Mouse (Mus musculus): ENCODE measurements around the gene Smarca2. TPM values are rescaled to one million over a fixed set of nuclear protein-coding genes. Genes with fewer than 3 reads are reported as not detected.

Smarca2 gene
- polyA plus RNA-seq, 1 experiment = 14.2 TPM

GRCm38 (mm10) chr19:26606321-26607155 lies 1.7 kb downstream of the Smarca2 start:
- Histone ChIP-seq H3K4me1 (ENCODE audit: control insufficient read depth, insufficient read depth, insufficient read length, low read length) (peaks cover 3% of the 10 kb centered on the region; the same call in 1 of the 2 replicates), H3K27ac (ENCODE audit: insufficient read depth, low read depth, low read length) (peak overlapping the region; percentile 68), H3K4me3 (ENCODE audit: low read depth, low read length) (peak overlapping the region; percentile 95), H3K27me3 (ENCODE audit: control insufficient read depth, insufficient read depth, low read length) (no peaks in the 10 kb centered on the region), H3K36me3 (ENCODE audit: control insufficient read depth, insufficient read depth, low read length) (no peaks in the 10 kb centered on the region)
- under 1% methylated on average over 62 of the region's 63 CpGs for WGBS
- TF ChIP-seq CTCF (IDR thresholded peaks at IDR 0.05; ENCODE audit: extremely low read depth, insufficient read length, insufficient replicate concordance, low read depth, low read length) (0 out of 2 replicates have a peak, but pooled peaks have one; percentile 12), POLR2A (IDR thresholded peaks at IDR 0.05; ENCODE audit: low read depth, low read length) (no peak; the same call in 1 of the 2 replicates)

- Histone ChIP-seq H3K36me3 (ENCODE audit: control insufficient read depth, insufficient read depth, low read length) (no peaks in the 10 kb centered on the region), H3K27ac (ENCODE audit: insufficient read depth, low read depth, low read length) (peak overlapping the region; percentile 68), H3K4me3 (ENCODE audit: low read depth, low read length) (peak overlapping the region; percentile 95), H3K4me1 (ENCODE audit: control insufficient read depth, insufficient read depth, insufficient read length, low read length) (peaks cover 3% of the 10 kb centered on the region; the same call in 1 of the 2 replicates), H3K27me3 (ENCODE audit: control insufficient read depth, insufficient read depth, low read length) (no peaks in the 10 kb centered on the region)
- TF ChIP-seq POLR2A (IDR thresholded peaks at IDR 0.05; ENCODE audit: low read depth, low read length) = no peak
- TF ChIP-seq CTCF (IDR thresholded peaks at IDR 0.05; ENCODE audit: extremely low read depth, insufficient read length, insufficient replicate concordance, low read depth, low read length) = no peak
- 1% methylated on average over 56 of the region's 56 CpGs for WGBS
These were observed 2.3 kb downstream of the Smarca2 start for GRCm38 (mm10) chr19:26607156-26607536.

DNA sequence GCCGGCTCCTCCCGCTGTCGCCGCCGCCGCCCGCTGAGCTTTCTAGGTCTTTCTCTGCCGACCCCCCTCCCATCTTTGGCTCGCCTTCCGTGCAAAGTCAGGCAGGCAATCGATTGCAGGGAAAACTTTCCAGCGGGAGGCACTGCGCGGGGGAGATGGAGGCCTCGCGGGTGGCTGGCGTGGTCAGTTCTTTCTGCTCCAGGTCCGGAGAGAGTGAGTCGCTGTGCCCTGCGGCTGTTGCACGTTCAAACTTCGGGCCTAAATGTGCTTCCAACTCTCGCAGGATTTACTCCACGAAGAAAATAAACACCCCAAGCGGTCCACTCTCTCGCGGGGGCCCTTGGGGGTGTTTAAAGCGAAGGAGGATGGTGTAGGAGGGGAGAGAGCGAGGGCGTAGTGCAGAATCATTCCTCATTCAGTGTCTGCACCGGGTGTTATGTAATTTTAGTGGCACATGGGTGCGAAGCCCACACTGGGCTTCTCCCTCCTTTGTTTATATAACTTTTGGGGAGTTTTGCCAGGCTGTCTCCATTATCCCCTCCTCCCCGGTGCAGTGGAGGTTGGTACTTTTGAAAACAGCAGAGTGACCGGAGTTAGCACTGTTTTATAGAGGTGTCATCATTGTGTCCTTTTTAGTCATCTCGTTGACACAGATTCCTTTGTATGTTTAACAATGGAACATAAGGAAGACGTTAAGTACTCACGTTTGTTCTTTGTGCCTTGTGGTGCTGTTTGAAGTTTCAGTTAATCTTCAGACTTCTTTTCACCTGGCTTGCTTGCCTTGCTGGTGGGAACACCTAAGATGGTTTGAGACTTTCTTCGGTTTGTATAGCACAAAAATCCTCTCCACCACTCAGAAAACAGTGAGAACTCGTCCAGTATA lies 2.9 kb downstream of the Smarca2 start:
- peaks cover 3% of the 10 kb centered on the region; the same call in 1 of the 2 replicates for H3K4me1 ChIP-seq (ENCODE audit: control insufficient read depth, insufficient read depth, insufficient read length, low read length)
- TF ChIP-seq CTCF (IDR thresholded peaks at IDR 0.05; ENCODE audit: extremely low read depth, insufficient read length, insufficient replicate concordance, low read depth, low read length) = no peak
- peak; percentile 25; the same call in 1 of the 2 replicates for TF ChIP-seq POLR2A (IDR thresholded peaks at IDR 0.05; ENCODE audit: low read depth, low read length)
- H3K36me3 ChIP-seq (ENCODE audit: control insufficient read depth, insufficient read depth, low read length) = no peaks in the 10 kb centered on the region
- H3K4me3 ChIP-seq (ENCODE audit: low read depth, low read length) = peak overlapping the region; percentile 95
- WGBS = under 1% methylated on average over 39 of the region's 39 CpGs
- no peaks in the 10 kb centered on the region for H3K27me3 ChIP-seq (ENCODE audit: control insufficient read depth, insufficient read depth, low read length)
- peak overlapping the region; percentile 68 for H3K27ac ChIP-seq (ENCODE audit: insufficient read depth, low read depth, low read length)

DNA sequence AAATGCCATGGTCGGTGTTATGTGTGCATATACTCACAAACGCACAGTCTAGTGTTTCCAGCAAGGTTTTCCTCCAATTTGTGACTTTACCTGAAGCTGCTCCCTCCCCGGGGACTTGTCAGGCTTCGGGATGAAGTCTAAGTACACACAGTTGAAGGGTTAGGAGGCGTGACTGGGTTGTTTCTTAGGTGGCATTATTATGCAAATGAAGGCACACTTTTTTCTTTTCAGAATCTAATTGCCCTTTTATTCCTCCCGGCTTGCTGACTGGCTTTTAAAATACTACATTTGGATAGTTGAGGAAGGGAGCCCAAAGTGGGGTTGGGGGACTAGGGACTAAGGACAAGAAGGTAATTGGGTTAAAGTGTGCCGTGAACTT lies 3.6 kb downstream of the Smarca2 start:
- TF ChIP-seq CTCF (IDR thresholded peaks at IDR 0.05; ENCODE audit: extremely low read depth, insufficient read length, insufficient replicate concordance, low read depth, low read length) = no peak
- TF ChIP-seq POLR2A (IDR thresholded peaks at IDR 0.05; ENCODE audit: low read depth, low read length) = no peak
- no peak overlapping the region for H3K4me3 ChIP-seq (ENCODE audit: low read depth, low read length)
- H3K27ac ChIP-seq (ENCODE audit: insufficient read depth, low read depth, low read length) = no peak overlapping the region
- no peaks in the 10 kb centered on the region for H3K36me3 ChIP-seq (ENCODE audit: control insufficient read depth, insufficient read depth, low read length)
- peaks cover 3% of the 10 kb centered on the region; the same call in 1 of the 2 replicates for H3K4me1 ChIP-seq (ENCODE audit: control insufficient read depth, insufficient read depth, insufficient read length, low read length)
- 24% methylated on average over 7 of the region's 7 CpGs for WGBS
- no peaks in the 10 kb centered on the region for H3K27me3 ChIP-seq (ENCODE audit: control insufficient read depth, insufficient read depth, low read length)

DNA sequence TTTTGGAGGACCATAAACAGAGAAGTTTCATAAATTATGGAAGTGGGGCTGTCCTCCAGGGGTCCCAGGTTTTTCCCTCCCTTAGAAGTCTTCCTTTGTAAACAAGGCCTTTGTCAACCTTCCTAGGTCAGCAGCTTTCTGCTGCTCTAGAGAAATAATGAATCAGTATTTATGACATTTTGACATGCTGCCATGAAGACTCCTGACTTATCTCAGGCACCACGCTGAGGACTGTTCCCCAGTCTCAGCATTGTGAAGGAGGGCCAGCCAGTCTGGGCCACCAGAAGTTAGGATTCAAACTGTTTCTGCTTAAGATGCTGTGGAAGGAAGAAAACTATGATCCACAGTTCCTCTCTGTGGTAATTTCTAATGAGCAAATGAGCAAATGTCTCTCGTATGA lies 4.8 kb downstream of the Smarca2 start:
- TF ChIP-seq POLR2A (IDR thresholded peaks at IDR 0.05; ENCODE audit: low read depth, low read length) (no peak), CTCF (IDR thresholded peaks at IDR 0.05; ENCODE audit: extremely low read depth, insufficient read length, insufficient replicate concordance, low read depth, low read length) (no peak)
- WGBS = 30% methylated on average over 2 of the region's 2 CpGs
- H3K4me1 ChIP-seq (ENCODE audit: control insufficient read depth, insufficient read depth, insufficient read length, low read length) = peaks cover 8% of the 10 kb centered on the region; the same call in 1 of the 2 replicates
- H3K27me3 ChIP-seq (ENCODE audit: control insufficient read depth, insufficient read depth, low read length) = no peaks in the 10 kb centered on the region
- H3K27ac ChIP-seq (ENCODE audit: insufficient read depth, low read depth, low read length) = no peak overlapping the region
- no peaks in the 10 kb centered on the region for H3K36me3 ChIP-seq (ENCODE audit: control insufficient read depth, insufficient read depth, low read length)
- H3K4me3 ChIP-seq (ENCODE audit: low read depth, low read length) = no peak overlapping the region

DNA sequence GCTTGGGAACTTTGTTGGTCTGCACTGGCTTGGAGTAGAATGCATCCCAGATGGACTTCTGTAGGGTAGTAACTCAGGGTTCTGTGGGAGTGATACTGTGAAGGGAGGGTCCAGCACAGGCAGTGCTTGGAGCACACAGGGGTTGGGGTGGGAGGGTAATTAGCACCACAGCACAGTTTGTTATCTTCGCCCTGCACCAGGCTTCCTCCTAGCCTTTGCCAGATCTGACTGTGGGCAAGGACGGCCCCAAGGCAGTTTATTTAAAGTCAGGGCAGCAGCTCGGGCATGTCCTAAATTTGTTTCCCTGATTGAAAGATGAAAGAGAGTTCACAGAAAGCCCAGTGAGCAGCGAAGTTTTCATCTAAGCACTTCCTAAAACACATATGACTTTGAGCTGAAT lies 8.1 kb downstream of the Smarca2 start:
- no peaks in the 10 kb centered on the region for H3K36me3 ChIP-seq (ENCODE audit: control insufficient read depth, insufficient read depth, low read length)
- no peak overlapping the region for H3K4me3 ChIP-seq (ENCODE audit: low read depth, low read length)
- H3K4me1 ChIP-seq (ENCODE audit: control insufficient read depth, insufficient read depth, insufficient read length, low read length) = peaks cover 8% of the 10 kb centered on the region; the same call in 1 of the 2 replicates
- TF ChIP-seq CTCF (IDR thresholded peaks at IDR 0.05; ENCODE audit: extremely low read depth, insufficient read length, insufficient replicate concordance, low read depth, low read length) (no peak), POLR2A (IDR thresholded peaks at IDR 0.05; ENCODE audit: low read depth, low read length) (no peak)
- 20% methylated on average over 4 of the region's 4 CpGs for WGBS
- H3K27me3 ChIP-seq (ENCODE audit: control insufficient read depth, insufficient read depth, low read length) = no peaks in the 10 kb centered on the region
- H3K27ac ChIP-seq (ENCODE audit: insufficient read depth, low read depth, low read length) = no peak overlapping the region

All from small intestine, adult 2 months (tissue).